Mouse (Mus musculus) heart, embryonic 16.5 days (tissue): ENCODE measurements around the gene Tmem150b. TPM values are rescaled to one million over a fixed set of nuclear protein-coding genes. Genes with fewer than 3 reads are reported as not detected.

ENCODE experiments used
- ATAC-seq: fragments of 200-750 bp; cut with Nextera tagmentation; replicated peaks from 2 replicates; pipeline ENCODE4 v1.8.0; 2017; ENCODE audit warnings: moderate number of reproducible peaks; ENCODE audit not compliant: insufficient read depth, low FRiP score; ENCODE audit errors: extremely low read depth
- H3K27ac ChIP-seq: fragments of 300-500 bp; sonication (generic); 2 replicates; pipeline ENCODE4 v1.5.1; 2014; ENCODE audit warnings: mild to moderate bottlenecking, low read length, control low read depth, moderate library complexity
- H3K27me3 ChIP-seq: fragments of 300-500 bp; sonication (generic); 2 replicates; pipeline ENCODE4 v1.6.1; 2014; ENCODE audit warnings: low read length, mixed read lengths; ENCODE audit not compliant: control insufficient read depth, insufficient read depth
- H3K36me3 ChIP-seq: fragments of 300-500 bp; sonication (generic); 2 replicates; pipeline ENCODE4 v1.6.1; 2014; ENCODE audit not compliant: control insufficient read depth, insufficient read depth
- H3K4me1 ChIP-seq: fragments of 300-500 bp; sonication (generic); 2 replicates; pipeline ENCODE4 v1.6.1; 2014; ENCODE audit warnings: low read length, mixed read lengths; ENCODE audit not compliant: control insufficient read depth, insufficient read depth
- H3K4me2 ChIP-seq: fragments of 300-500 bp; sonication (generic); 2 replicates; pipeline ENCODE4 v1.6.1; 2014; ENCODE audit warnings: low read depth, mild to moderate bottlenecking, control low read depth, low read length
- H3K4me3 ChIP-seq: fragments of 300-500 bp; sonication (generic); 2 replicates; pipeline ENCODE4 v1.5.1; 2014; ENCODE audit warnings: mild to moderate bottlenecking, control low read depth, low read length
- H3K9ac ChIP-seq: fragments of 300-500 bp; sonication (generic); 2 replicates; pipeline ENCODE4 v1.6.1; 2014; ENCODE audit warnings: low read length, control low read depth
- H3K9me3 ChIP-seq: fragments of 300-500 bp; sonication (generic); replicated peaks from 2 replicates; pipeline ENCODE4 v1.6.1; 2016; ENCODE audit warnings: low read length; ENCODE audit not compliant: control insufficient read depth
- WGBS: fragments of 180-500 bp; shearing (Covaris S2); extraction: QIAGEN DNeasy Blood & Tissue Kit; methylation state at CpG from one replicate; pipeline ENCODE4 v1.1.7; 2014; 5-methylcytosine and 5-hydroxymethylcytosine counted together
- polyA plus RNA-seq: library from polyadenylated mRNA; unstranded; fragments of >200 nt; fragmentation: Nextera tagmentation; extraction: Ambion mirVana; gene quantifications from 2 replicates; pipeline ENCODE4 v1.2.1, GENCODE M21; 2015

The Tmem150b gene
- polyA plus RNA-seq, 1 experiment from 2014 or later = 0.33 TPM

DNA sequence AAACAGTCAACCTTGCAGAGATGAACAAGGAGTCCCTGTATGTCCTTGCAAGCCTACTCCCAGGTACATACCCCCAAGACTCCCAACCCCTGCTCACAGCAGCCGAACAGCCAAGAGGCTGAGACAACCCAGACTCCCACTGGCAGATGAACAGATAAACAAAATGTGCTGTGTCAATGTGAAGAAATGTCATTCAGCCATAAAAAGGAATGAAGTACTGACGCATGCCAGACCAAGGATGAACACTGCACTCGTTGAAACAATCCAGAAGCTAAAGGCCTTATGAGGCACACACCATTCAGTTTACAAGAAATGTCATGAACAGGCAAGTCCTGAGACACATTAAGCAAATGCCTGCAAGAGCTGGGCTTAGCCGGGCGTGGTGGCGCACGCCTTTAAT is 49.8 kb downstream of the Tmem150b start:
- Histone ChIP-seq H3K9me3 (no peaks in the 10 kb centered on the region), H3K27ac (no peak overlapping the region), H3K4me1 (no peaks in the 10 kb centered on the region), H3K27me3 (no peaks in the 10 kb centered on the region), H3K36me3 (peaks cover 28% of the 10 kb centered on the region), H3K9ac (no peak overlapping the region), H3K4me3 (no peak overlapping the region), H3K4me2 (no peak overlapping the region)
- WGBS = 76% methylated on average over 7 of the region's 7 CpGs
- ATAC-seq = no peak

DNA sequence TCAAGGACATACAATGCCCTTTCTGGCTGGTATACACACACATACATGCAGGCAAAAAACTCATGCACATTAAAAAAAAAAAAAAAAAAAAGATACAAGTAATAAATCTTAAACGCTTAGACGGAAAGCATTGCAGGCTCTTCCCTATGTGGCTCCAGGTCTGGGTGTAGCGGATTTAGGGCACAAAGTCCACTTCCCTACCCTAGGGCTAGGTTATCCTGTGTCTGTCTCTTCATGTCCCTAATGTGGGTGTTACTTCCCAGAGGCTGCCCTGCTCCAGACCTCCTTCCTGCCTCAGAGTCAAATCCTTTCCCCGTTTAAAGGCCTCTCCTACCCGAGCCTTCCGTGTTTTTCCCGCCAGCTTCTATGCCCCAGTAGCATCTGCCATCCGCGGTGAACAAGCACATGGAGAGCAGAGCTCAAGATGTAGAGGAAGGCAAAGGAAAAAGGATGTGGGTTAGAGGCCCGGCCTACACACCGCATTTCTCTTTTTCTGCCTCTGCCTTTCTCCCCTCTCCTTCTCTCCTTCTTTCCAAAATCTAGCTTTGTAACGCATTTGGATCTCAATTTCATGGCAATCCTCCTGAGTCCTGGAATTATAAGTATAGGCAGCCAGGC is 50.8 kb downstream of the Tmem150b start:
- Histone ChIP-seq H3K27ac (no peak overlapping the region), H3K4me3 (no peak overlapping the region), H3K9me3 (no peaks in the 10 kb centered on the region), H3K27me3 (no peaks in the 10 kb centered on the region), H3K36me3 (peaks cover 28% of the 10 kb centered on the region), H3K4me2 (no peak overlapping the region), H3K4me1 (no peaks in the 10 kb centered on the region), H3K9ac (no peak overlapping the region)
- WGBS = 89% methylated on average over 12 of the region's 12 CpGs
- no peak for ATAC-seq

DNA sequence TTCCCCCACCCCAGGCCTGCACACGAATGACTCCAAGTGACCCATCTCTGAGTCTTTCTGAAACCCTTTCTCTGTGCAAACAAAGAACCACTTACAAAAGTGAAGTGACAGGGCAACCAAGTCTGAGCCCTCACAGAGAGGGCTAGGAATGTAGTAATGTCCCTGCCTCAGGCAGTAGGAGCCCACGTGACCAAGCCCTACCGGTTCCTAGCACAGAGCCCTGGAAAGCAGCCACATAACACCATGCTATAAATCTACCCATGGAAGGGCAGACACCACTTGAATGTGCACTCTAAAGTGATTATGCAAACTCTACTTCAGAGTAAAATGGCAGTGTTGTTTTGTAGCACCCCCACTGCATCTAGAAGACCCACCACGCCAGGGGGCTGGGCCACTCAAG is 53.1 kb downstream of the Tmem150b start:
- no peaks in the 10 kb centered on the region for H3K27me3 ChIP-seq
- no peak overlapping the region for H3K9ac ChIP-seq
- peaks cover 30% of the 10 kb centered on the region for H3K36me3 ChIP-seq
- no peaks in the 10 kb centered on the region for H3K9me3 ChIP-seq
- H3K27ac ChIP-seq = peak overlapping the region; percentile 74
- ATAC-seq = peak; percentile 80
- no peak overlapping the region for H3K4me2 ChIP-seq
- H3K4me1 ChIP-seq = no peaks in the 10 kb centered on the region
- H3K4me3 ChIP-seq = no peak overlapping the region
- WGBS = 58% methylated on average over 4 of the region's 4 CpGs

DNA sequence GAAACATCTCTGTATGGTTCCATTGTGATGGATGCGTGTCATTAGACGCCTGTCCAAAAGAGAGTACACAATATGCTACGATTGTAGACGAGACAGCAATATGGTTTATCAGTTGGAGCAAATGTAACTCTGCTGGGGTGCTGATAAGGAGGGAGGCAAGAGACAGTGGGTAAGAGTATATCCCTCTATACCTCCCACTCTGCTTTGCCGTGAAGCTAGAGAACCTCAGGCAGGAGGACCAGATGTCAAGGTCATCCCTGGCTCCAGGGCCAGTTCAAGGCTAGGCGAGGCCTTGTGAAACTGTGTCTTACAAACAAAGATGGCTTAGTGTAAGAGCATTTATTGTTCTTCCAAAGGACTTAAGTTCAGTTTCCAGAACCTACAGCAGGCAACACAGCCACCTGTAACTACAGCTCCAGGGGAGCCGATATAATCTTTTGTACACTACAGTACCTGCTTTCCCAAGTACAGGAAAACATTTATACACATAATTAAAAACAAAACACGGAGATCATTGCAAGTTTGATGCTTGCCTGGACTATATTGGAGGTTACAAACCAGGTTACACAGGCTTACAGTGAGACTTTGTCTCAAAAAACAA is 54.3 kb downstream of the Tmem150b start:
- Histone ChIP-seq H3K9ac (no peak overlapping the region), H3K27ac (no peak overlapping the region), H3K9me3 (no peaks in the 10 kb centered on the region), H3K4me2 (no peak overlapping the region), H3K4me3 (no peak overlapping the region), H3K36me3 (peaks cover 31% of the 10 kb centered on the region), H3K4me1 (no peaks in the 10 kb centered on the region), H3K27me3 (no peaks in the 10 kb centered on the region)
- no peak for ATAC-seq
- 86% methylated on average over 8 of the region's 8 CpGs for WGBS

DNA sequence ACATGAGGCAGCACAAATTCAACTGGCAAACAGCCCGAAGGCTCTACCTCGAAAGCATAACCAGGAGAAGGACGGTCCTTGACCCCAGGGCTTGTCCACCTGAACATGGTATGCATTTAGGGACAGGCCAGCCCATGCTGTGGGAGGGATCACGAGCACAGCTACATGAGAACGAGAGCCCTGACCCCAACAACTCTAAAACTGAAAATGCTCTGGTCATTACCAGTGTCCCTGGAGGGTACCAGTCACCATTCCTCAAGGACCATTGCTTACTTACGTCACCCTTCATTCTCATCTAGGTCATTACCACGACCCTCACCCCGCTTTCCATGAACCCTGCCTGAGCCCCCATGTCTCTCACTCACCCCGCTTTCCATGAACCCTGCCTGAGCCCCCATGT is 55.9 kb downstream of the Tmem150b start:
- peaks cover 28% of the 10 kb centered on the region for H3K36me3 ChIP-seq
- WGBS = 95% methylated on average over 9 of the region's 9 CpGs

DNA sequence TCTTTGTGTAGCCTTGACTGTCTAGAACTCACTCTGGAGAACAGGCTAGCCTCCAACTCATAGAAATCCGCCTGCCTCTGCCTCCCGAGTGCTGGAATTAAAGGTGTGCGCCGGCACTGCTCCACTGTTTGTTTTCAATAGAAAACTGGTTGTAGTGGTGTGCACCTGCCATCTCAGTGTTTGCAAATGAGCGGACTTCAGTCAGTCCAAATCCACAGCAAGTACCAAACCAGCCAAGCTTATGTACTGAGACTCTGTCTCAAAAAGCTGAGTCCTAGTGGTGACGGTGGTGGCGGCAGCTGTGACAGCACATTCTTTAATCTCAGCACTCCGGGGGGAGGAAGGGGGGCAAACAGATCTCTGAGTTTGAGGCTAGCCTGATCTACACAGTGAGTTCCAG is 56.5 kb downstream of the Tmem150b start:
- ATAC-seq = no peak
- no peaks in the 10 kb centered on the region for H3K9me3 ChIP-seq
- no peak overlapping the region for H3K4me3 ChIP-seq
- H3K27ac ChIP-seq = no peak overlapping the region
- H3K4me1 ChIP-seq = no peaks in the 10 kb centered on the region
- no peak overlapping the region for H3K9ac ChIP-seq
- no peak overlapping the region for H3K4me2 ChIP-seq
- peaks cover 28% of the 10 kb centered on the region for H3K36me3 ChIP-seq
- 90% methylated on average over 8 of the region's 8 CpGs for WGBS
- no peaks in the 10 kb centered on the region for H3K27me3 ChIP-seq

More for the DNA sequence above, 55.9 kb downstream of the Tmem150b start:
- Histone ChIP-seq H3K4me2 (no peak overlapping the region), H3K27me3 (no peaks in the 10 kb centered on the region), H3K9ac (no peak overlapping the region), H3K27ac (no peak overlapping the region), H3K4me1 (no peaks in the 10 kb centered on the region), H3K4me3 (no peak overlapping the region), H3K9me3 (no peaks in the 10 kb centered on the region)
- no peak for ATAC-seq

DNA sequence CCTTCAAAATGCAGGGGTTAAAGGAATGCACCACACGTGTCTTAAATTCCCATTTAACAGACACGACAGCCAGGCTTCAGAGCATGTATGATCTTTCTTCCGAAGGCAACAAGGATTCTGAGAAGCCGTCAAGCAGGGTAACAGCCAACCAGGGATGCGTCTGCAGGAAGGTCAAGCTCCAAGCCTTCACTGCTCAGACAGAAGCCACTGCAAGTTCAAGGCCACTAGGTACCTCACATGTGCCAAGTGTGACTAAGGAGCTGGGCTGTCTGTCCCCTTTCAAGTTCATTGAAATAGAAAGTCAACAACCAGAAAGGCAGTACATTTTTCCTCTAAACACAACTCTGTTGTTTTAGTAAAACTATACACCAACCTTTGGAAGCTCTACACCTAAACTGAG is 58.2 kb downstream of the Tmem150b start:
- Histone ChIP-seq H3K27ac (no peak overlapping the region), H3K9me3 (no peaks in the 10 kb centered on the region), H3K4me1 (no peaks in the 10 kb centered on the region), H3K36me3 (peaks cover 33% of the 10 kb centered on the region), H3K9ac (no peak overlapping the region), H3K27me3 (no peaks in the 10 kb centered on the region), H3K4me2 (no peak overlapping the region), H3K4me3 (no peak overlapping the region)
- 96% methylated on average over 5 of the region's 5 CpGs for WGBS
- no peak for ATAC-seq

DNA sequence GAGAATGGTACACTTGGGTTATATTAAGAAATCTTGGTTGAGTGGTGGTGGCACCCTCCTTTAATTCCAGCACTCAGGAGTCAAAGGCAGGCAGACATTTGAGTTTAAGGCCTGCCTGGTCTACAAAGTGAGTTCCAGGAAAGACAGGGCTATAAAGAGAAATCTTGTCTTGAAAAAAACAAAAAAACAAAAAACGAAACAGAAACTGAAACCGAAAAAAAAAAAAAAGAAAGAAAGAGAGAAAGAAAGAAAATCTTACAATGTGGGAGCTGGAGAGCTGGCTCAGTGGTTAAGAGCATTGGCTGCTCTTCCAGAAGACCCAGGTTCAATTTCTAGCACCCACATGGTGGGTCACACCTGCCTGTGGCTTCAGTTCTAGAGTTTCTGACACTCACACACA is 61.3 kb downstream of the Tmem150b start:
- Histone ChIP-seq H3K27ac (no peak overlapping the region), H3K4me1 (peaks cover 6% of the 10 kb centered on the region), H3K36me3 (peaks cover 23% of the 10 kb centered on the region), H3K4me3 (no peak overlapping the region), H3K4me2 (no peak overlapping the region), H3K27me3 (no peaks in the 10 kb centered on the region), H3K9ac (no peak overlapping the region), H3K9me3 (no peaks in the 10 kb centered on the region)
- no peak for ATAC-seq
- 71% methylated on average over 2 of the region's 2 CpGs for WGBS

DNA sequence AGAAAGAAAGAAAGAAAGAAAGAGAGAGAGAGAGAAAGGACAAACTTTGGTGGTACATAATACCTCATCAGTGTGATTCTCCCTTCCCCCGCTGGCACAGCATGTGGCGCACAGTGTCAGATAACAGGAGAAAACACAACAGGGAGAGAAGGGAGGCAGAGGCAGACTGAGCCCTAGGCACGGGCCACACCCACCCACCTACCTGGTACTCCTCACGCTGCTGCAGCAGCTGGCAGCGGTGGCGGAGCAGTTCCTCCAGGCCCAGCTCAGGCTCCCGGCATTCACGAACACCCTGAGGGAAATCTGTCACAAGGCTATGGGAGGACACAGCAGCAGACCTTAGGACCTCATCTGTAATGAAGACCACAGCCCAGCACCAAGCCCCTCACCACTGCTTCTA is 61.9 kb downstream of the Tmem150b start:
- H3K4me1 ChIP-seq = peaks cover 6% of the 10 kb centered on the region
- H3K9me3 ChIP-seq = no peaks in the 10 kb centered on the region
- H3K27me3 ChIP-seq = no peaks in the 10 kb centered on the region
- ATAC-seq = no peak
- H3K36me3 ChIP-seq = peaks cover 20% of the 10 kb centered on the region
- no peak overlapping the region for H3K9ac ChIP-seq
- no peak overlapping the region for H3K4me2 ChIP-seq
- H3K27ac ChIP-seq = no peak overlapping the region
- no peak overlapping the region for H3K4me3 ChIP-seq
- WGBS = 72% methylated on average over 8 of the region's 8 CpGs
